Mouse (Mus musculus): ENCODE measurements around the gene Tlk1. TPM values are rescaled to one million over a fixed set of nuclear protein-coding genes. Genes with fewer than 3 reads are reported as not detected.

Gene Tlk1
- polyA plus RNA-seq, 1 experiment from 2014 or later: 22.9 TPM

- Histone ChIP-seq H3K27me3 (ENCODE audit: control insufficient read depth, insufficient read depth, low read depth, low read length) (no peaks in the 10 kb centered on the region), H3K9me3 (ENCODE audit: control insufficient read depth, low read length) (no peaks in the 10 kb centered on the region), H3K4me3 (ENCODE audit: low read length) (no peak overlapping the region), H3K27ac (ENCODE audit: low read length) (no peak overlapping the region), H3K4me1 (replicated peaks; ENCODE audit: control insufficient read depth, insufficient read depth, low read length) (no peaks in the 10 kb centered on the region), H3K4me2 (ENCODE audit: low read depth, low read length) (no peak overlapping the region), H3K36me3 (ENCODE audit: control insufficient read depth, insufficient read depth, low read length) (no peaks in the 10 kb centered on the region), H3K9ac (ENCODE audit: low read length) (no peak overlapping the region)
- no peak for ATAC-seq (ENCODE audit: low read depth)
- WGBS: 76% methylated on average over 8 of the region's 8 CpGs
Measured at GRCm38 (mm10) chr2:70783504-70783903, 42.0 kb downstream of the Tlk1 start.

- H3K4me3 ChIP-seq (ENCODE audit: low read length): no peak overlapping the region
- H3K4me2 ChIP-seq (ENCODE audit: low read depth, low read length): no peak overlapping the region
- H3K9ac ChIP-seq (ENCODE audit: low read length): no peak overlapping the region
- no peaks in the 10 kb centered on the region for H3K9me3 ChIP-seq (ENCODE audit: control insufficient read depth, low read length)
- H3K36me3 ChIP-seq (ENCODE audit: control insufficient read depth, insufficient read depth, low read length): no peaks in the 10 kb centered on the region
- no peaks in the 10 kb centered on the region for H3K4me1 ChIP-seq (replicated peaks; ENCODE audit: control insufficient read depth, insufficient read depth, low read length)
- ATAC-seq (ENCODE audit: low read depth): no peak; the same call in 1 of the 2 replicates
- no peaks in the 10 kb centered on the region for H3K27me3 ChIP-seq (ENCODE audit: control insufficient read depth, insufficient read depth, low read depth, low read length)
- no peak overlapping the region for H3K27ac ChIP-seq (ENCODE audit: low read length)
- 97% methylated on average over 1 of the region's 1 CpGs for WGBS
Measured at GRCm38 (mm10) chr2:70779634-70780033, 45.9 kb downstream of the Tlk1 start.

- Histone ChIP-seq H3K27me3 (ENCODE audit: control insufficient read depth, insufficient read depth, low read depth, low read length) (no peaks in the 10 kb centered on the region), H3K9me3 (ENCODE audit: control insufficient read depth, low read length) (no peaks in the 10 kb centered on the region), H3K4me2 (ENCODE audit: low read depth, low read length) (no peak overlapping the region), H3K4me3 (ENCODE audit: low read length) (no peak overlapping the region), H3K27ac (ENCODE audit: low read length) (no peak overlapping the region), H3K4me1 (replicated peaks; ENCODE audit: control insufficient read depth, insufficient read depth, low read length) (no peaks in the 10 kb centered on the region), H3K9ac (ENCODE audit: low read length) (no peak overlapping the region), H3K36me3 (ENCODE audit: control insufficient read depth, insufficient read depth, low read length) (no peaks in the 10 kb centered on the region; the same call in 1 of the 2 replicates)
- no peak for ATAC-seq (ENCODE audit: low read depth)
- WGBS: 73% methylated on average over 2 of the region's 2 CpGs
Measured at GRCm38 (mm10) chr2:70776744-70777143, 48.8 kb downstream of the Tlk1 start.

DNA sequence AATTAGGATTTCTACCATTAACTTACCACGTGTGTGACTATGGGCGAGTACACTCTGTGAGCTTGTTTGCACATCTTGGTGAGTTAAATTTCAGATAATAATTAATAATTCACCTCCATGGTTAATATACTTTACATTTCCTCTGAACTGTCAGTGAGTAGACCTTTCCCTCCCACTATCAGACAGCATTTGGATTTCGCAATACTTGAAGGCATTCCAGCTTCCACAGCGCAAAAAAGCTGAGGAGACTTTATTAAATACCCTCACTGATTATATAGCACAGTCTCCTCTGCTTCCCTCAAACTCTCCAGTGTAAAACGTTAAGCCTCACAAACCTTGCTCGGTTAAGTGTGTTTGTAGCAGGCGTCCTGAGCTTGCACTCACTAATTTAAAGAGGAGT is 60.8 kb downstream of the Tlk1 start:
- no peaks in the 10 kb centered on the region for H3K27me3 ChIP-seq (ENCODE audit: control insufficient read depth, insufficient read depth, low read depth, low read length)
- no peaks in the 10 kb centered on the region for H3K4me1 ChIP-seq (replicated peaks; ENCODE audit: control insufficient read depth, insufficient read depth, low read length)
- H3K9me3 ChIP-seq (ENCODE audit: control insufficient read depth, low read length): no peaks in the 10 kb centered on the region
- ATAC-seq (ENCODE audit: low read depth): 0 out of 2 replicates have a peak, but pooled peaks have one; percentile 17
- no peaks in the 10 kb centered on the region for H3K36me3 ChIP-seq (ENCODE audit: control insufficient read depth, insufficient read depth, low read length)
- no peak overlapping the region for H3K9ac ChIP-seq (ENCODE audit: low read length)
- H3K4me3 ChIP-seq (ENCODE audit: low read length): no peak overlapping the region
- no peak overlapping the region for H3K4me2 ChIP-seq (ENCODE audit: low read depth, low read length)
- H3K27ac ChIP-seq (ENCODE audit: low read length): no peak overlapping the region
- WGBS: 40% methylated on average over 7 of the region's 7 CpGs

GRCm38 (mm10) chr2:70762741-70763140 is 62.8 kb downstream of the Tlk1 start:
- H3K27me3 ChIP-seq (ENCODE audit: control insufficient read depth, insufficient read depth, low read depth, low read length): no peaks in the 10 kb centered on the region
- no peaks in the 10 kb centered on the region for H3K36me3 ChIP-seq (ENCODE audit: control insufficient read depth, insufficient read depth, low read length)
- no peak overlapping the region for H3K4me2 ChIP-seq (ENCODE audit: low read depth, low read length)
- 79% methylated on average over 1 of the region's 1 CpGs for WGBS
- H3K27ac ChIP-seq (ENCODE audit: low read length): no peak overlapping the region
- no peaks in the 10 kb centered on the region for H3K4me1 ChIP-seq (replicated peaks; ENCODE audit: control insufficient read depth, insufficient read depth, low read length)
- H3K9me3 ChIP-seq (ENCODE audit: control insufficient read depth, low read length): no peaks in the 10 kb centered on the region
- no peak for ATAC-seq (ENCODE audit: low read depth)
- no peak overlapping the region for H3K9ac ChIP-seq (ENCODE audit: low read length)
- no peak overlapping the region for H3K4me3 ChIP-seq (ENCODE audit: low read length)

- Histone ChIP-seq H3K9ac (ENCODE audit: low read length) (no peak overlapping the region), H3K36me3 (ENCODE audit: control insufficient read depth, insufficient read depth, low read length) (peaks cover 13% of the 10 kb centered on the region), H3K27ac (ENCODE audit: low read length) (no peak overlapping the region), H3K4me2 (ENCODE audit: low read depth, low read length) (no peak overlapping the region), H3K4me1 (replicated peaks; ENCODE audit: control insufficient read depth, insufficient read depth, low read length) (no peaks in the 10 kb centered on the region), H3K9me3 (ENCODE audit: control insufficient read depth, low read length) (no peaks in the 10 kb centered on the region), H3K27me3 (ENCODE audit: control insufficient read depth, insufficient read depth, low read depth, low read length) (no peaks in the 10 kb centered on the region), H3K4me3 (ENCODE audit: low read length) (no peak overlapping the region)
- 90% methylated on average over 5 of the region's 5 CpGs for WGBS
- no peak for ATAC-seq (ENCODE audit: low read depth)
Measured at GRCm38 (mm10) chr2:70752149-70752548, 73.4 kb downstream of the Tlk1 start.

DNA sequence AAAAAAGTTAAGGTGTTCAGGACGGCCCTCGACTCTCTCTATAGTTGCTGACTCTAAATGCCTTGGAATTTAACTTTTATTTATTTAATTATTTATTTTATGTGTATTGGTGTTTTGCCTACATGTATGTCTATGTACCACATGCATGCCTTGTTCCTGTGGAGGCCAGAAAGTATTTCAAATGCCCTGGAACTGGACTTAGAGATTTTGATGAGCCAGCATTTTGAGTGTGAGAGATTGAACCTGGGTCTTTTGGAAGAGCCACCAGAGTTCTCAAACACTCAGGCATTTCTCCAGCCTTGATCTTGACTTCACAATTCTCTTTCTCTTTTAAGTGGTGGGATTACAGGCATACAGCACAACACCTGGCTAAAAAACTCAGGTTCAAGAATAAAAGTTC is 73.9 kb downstream of the Tlk1 start:
- WGBS: 90% methylated on average over 2 of the region's 2 CpGs

GRCm38 (mm10) chr2:70742588-70742987 is 82.9 kb downstream of the Tlk1 start:
- Histone ChIP-seq H3K4me1 (replicated peaks; ENCODE audit: control insufficient read depth, insufficient read depth, low read length) (no peaks in the 10 kb centered on the region), H3K36me3 (ENCODE audit: control insufficient read depth, insufficient read depth, low read length) (peaks cover 28% of the 10 kb centered on the region), H3K9me3 (ENCODE audit: control insufficient read depth, low read length) (no peaks in the 10 kb centered on the region), H3K27me3 (ENCODE audit: control insufficient read depth, insufficient read depth, low read depth, low read length) (no peaks in the 10 kb centered on the region), H3K27ac (ENCODE audit: low read length) (no peak overlapping the region), H3K4me2 (ENCODE audit: low read depth, low read length) (no peak overlapping the region), H3K9ac (ENCODE audit: low read length) (no peak overlapping the region), H3K4me3 (ENCODE audit: low read length) (no peak overlapping the region)
- WGBS: 96% methylated on average over 2 of the region's 2 CpGs
- no peak for ATAC-seq (ENCODE audit: low read depth)

More for the DNA sequence above, 73.9 kb downstream of the Tlk1 start:
- Histone ChIP-seq H3K9ac (ENCODE audit: low read length) (no peak overlapping the region), H3K4me3 (ENCODE audit: low read length) (no peak overlapping the region), H3K36me3 (ENCODE audit: control insufficient read depth, insufficient read depth, low read length) (peaks cover 13% of the 10 kb centered on the region), H3K27ac (ENCODE audit: low read length) (no peak overlapping the region), H3K9me3 (ENCODE audit: control insufficient read depth, low read length) (no peaks in the 10 kb centered on the region), H3K27me3 (ENCODE audit: control insufficient read depth, insufficient read depth, low read depth, low read length) (no peaks in the 10 kb centered on the region), H3K4me2 (ENCODE audit: low read depth, low read length) (no peak overlapping the region), H3K4me1 (replicated peaks; ENCODE audit: control insufficient read depth, insufficient read depth, low read length) (no peaks in the 10 kb centered on the region)
- ATAC-seq (ENCODE audit: low read depth): no peak

DNA sequence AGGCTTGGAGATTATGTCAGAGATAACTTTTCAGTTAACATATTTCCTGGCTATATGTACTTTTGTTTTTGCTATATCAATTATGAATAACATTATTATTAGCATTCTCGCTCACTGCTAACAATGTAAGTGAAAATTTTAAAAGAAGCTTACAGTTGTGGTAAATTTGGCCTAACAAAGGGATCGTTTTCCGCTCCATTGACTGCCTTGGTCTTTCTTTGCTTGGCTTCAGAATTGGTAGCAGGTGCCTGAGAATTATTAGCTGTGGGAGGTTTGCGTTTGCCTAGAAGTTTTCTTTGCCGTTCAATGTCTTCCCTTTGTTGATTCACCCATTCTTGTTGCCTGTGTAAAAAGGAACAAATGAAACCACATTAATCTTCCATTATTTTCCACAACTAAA is 83.6 kb downstream of the Tlk1 start:
- no peaks in the 10 kb centered on the region for H3K27me3 ChIP-seq (ENCODE audit: control insufficient read depth, insufficient read depth, low read depth, low read length)
- no peak overlapping the region for H3K9ac ChIP-seq (ENCODE audit: low read length)
- H3K9me3 ChIP-seq (ENCODE audit: control insufficient read depth, low read length): no peaks in the 10 kb centered on the region
- no peak for ATAC-seq (ENCODE audit: low read depth)
- no peaks in the 10 kb centered on the region for H3K4me1 ChIP-seq (replicated peaks; ENCODE audit: control insufficient read depth, insufficient read depth, low read length)
- H3K27ac ChIP-seq (ENCODE audit: low read length): no peak overlapping the region
- no peak overlapping the region for H3K4me2 ChIP-seq (ENCODE audit: low read depth, low read length)
- no peak overlapping the region for H3K4me3 ChIP-seq (ENCODE audit: low read length)
- WGBS: 90% methylated on average over 5 of the region's 5 CpGs
- peaks cover 32% of the 10 kb centered on the region for H3K36me3 ChIP-seq (ENCODE audit: control insufficient read depth, insufficient read depth, low read length)

GRCm38 (mm10) chr2:70736008-70736407 is 89.5 kb downstream of the Tlk1 start:
- no peak overlapping the region for H3K4me3 ChIP-seq (ENCODE audit: low read length)
- ATAC-seq (ENCODE audit: low read depth): no peak
- WGBS: 71% methylated on average over 5 of the region's 5 CpGs
- no peak overlapping the region for H3K9ac ChIP-seq (ENCODE audit: low read length)
- H3K27ac ChIP-seq (ENCODE audit: low read length): no peak overlapping the region
- no peaks in the 10 kb centered on the region for H3K9me3 ChIP-seq (ENCODE audit: control insufficient read depth, low read length)
- H3K4me2 ChIP-seq (ENCODE audit: low read depth, low read length): no peak overlapping the region
- no peaks in the 10 kb centered on the region for H3K4me1 ChIP-seq (replicated peaks; ENCODE audit: control insufficient read depth, insufficient read depth, low read length)
- H3K36me3 ChIP-seq (ENCODE audit: control insufficient read depth, insufficient read depth, low read length): peaks cover 12% of the 10 kb centered on the region; the same call in 1 of the 2 replicates
- no peaks in the 10 kb centered on the region for H3K27me3 ChIP-seq (ENCODE audit: control insufficient read depth, insufficient read depth, low read depth, low read length)

Measured in lung, embryonic 16.5 days (tissue).